Mouse (Mus musculus) cerebellum, adult 2 months (tissue): ENCODE measurements around the gene Tm2d3.

ENCODE experiments used
- CTCF ChIP-seq: fragments of 200-500 bp; IDR thresholded peaks from 2 replicates; pipeline ENCODE4 v1.5.1; 2011; ENCODE audit warnings: low read depth, mild to moderate bottlenecking, control low read depth, low read length, moderate library complexity, borderline replicate concordance; ENCODE audit not compliant: insufficient read depth
- POLR2A ChIP-seq: fragments of 200-500 bp; IDR thresholded peaks from 2 replicates; pipeline ENCODE4 v1.6.1; 2011; ENCODE audit warnings: low read length, control low read depth, borderline replicate concordance; ENCODE audit not compliant: insufficient read depth

DNA sequence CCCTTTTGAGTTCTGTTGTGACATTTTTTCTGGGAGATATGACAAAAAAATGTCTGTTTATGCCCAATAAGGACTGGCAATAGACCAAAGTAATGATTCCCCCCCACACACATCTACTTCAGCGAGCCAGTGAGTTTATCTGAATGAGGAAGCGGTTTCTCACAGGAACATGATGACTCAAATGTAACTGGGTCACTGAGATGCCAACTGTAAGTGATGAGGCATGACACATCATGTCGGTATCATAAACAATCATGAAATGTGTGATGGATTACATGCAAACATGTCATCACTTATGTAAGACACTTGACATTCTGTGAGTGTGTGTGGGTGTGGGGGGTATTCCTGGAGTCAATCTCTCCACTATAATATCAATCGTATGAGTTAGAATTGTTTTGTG is 23.3 kb downstream of the Tm2d3 start:
- no peak for TF ChIP-seq CTCF
- TF ChIP-seq POLR2A = no peak
